Mouse (Mus musculus): Measurements from ENCODE around the gene Zmiz1.

Zmiz1 gene

DNA sequence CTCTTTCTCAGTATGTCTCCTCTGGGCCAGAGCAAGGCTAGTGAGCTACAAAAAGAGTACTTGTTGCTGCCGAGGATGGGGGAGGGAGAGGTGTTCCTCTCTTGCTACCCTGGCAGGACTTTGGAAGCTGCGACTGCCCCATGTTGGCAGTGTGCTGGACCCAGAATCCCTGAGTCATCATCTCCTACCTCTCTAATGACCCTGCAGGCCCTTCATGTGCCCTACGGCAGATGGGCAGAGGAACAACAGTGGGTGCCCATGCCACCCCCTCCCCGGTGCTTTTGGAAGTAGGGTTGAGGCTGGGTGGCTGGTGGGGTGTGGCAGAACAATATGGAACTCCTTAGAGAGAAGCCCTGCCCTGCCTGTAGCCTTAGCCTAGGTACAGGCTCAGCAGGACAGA is 61.6 kb downstream of the Zmiz1 start:
- peaks cover 28% of the 10 kb centered on the region for H3K27me3 ChIP-seq (ENCODE audit: insufficient read depth, low read length)
- H3K9me3 ChIP-seq (ENCODE audit: low read length), result no peaks in the 10 kb centered on the region
- no peaks in the 10 kb centered on the region for H3K36me3 ChIP-seq (ENCODE audit: insufficient read depth, low read length)
- H3K4me3 ChIP-seq (replicated peaks; ENCODE audit: low read length), result no peak overlapping the region
- H3K4me1 ChIP-seq (replicated peaks; ENCODE audit: low read depth, low read length), result peaks cover 25% of the 10 kb centered on the region
- TF ChIP-seq NANOG (IDR thresholded peaks at IDR 0.05; ENCODE audit: borderline replicate concordance, low read length), result no peak
- no peak for TF ChIP-seq POU5F1 (IDR thresholded peaks at IDR 0.05; ENCODE audit: borderline replicate concordance, low read length)
- TF ChIP-seq CTCF (conservative IDR thresholded peaks at IDR 0.05; ENCODE audit: low read length), result no peak

DNA sequence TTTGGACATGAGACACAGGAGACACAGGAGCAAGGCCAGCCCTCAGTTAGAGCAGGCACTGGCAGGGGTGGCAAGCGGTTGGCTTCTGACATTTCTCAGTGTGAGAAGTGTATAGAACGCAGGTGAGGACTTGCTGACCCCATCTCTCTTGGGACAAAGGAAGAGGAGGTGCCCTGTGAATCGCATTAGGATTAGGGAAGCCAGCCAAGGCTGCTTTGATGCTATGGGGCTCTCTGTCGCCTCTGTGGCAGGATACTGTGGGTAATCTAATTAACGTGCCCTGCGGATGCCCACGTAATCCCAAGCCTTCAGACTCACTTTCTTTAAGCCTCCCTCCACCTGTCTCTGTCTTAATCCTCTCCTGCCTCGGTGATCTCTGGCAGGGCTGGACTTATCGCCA is 62.0 kb downstream of the Zmiz1 start:
- H3K9me3 ChIP-seq (ENCODE audit: low read length), result no peaks in the 10 kb centered on the region
- H3K27me3 ChIP-seq (ENCODE audit: insufficient read depth, low read length), result peaks cover 28% of the 10 kb centered on the region
- peaks cover 25% of the 10 kb centered on the region for H3K4me1 ChIP-seq (replicated peaks; ENCODE audit: low read depth, low read length)
- no peak for TF ChIP-seq POU5F1 (IDR thresholded peaks at IDR 0.05; ENCODE audit: borderline replicate concordance, low read length)
- no peak for TF ChIP-seq NANOG (IDR thresholded peaks at IDR 0.05; ENCODE audit: borderline replicate concordance, low read length)
- no peak for TF ChIP-seq CTCF (conservative IDR thresholded peaks at IDR 0.05; ENCODE audit: low read length)
- no peaks in the 10 kb centered on the region for H3K36me3 ChIP-seq (ENCODE audit: insufficient read depth, low read length)
- H3K4me3 ChIP-seq (replicated peaks; ENCODE audit: low read length), result no peak overlapping the region

DNA sequence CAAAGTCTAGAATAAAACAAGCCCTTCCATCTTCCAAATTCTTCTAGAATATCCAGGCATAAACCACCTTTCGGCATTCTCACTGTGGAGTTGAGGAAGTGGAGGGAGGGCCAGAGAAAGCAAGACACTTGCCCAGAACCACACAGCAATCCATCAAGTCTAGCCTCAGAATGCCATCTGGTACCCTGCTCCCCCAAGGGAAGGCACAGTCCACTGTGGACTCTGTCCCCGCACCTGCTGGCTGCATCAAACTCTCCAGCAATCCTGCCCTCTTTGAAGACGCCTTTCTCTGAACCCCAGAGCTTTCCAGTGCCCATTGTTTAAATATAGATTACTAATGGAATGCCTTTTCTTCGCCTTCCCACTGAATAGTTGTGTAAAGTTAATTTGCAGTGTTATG is 62.5 kb downstream of the Zmiz1 start:
- Histone ChIP-seq H3K36me3 (ENCODE audit: insufficient read depth, low read length) (no peaks in the 10 kb centered on the region), H3K4me3 (replicated peaks; ENCODE audit: low read length) (no peak overlapping the region), H3K4me1 (replicated peaks; ENCODE audit: low read depth, low read length) (peaks cover 25% of the 10 kb centered on the region), H3K27me3 (ENCODE audit: insufficient read depth, low read length) (peaks cover 28% of the 10 kb centered on the region), H3K9me3 (ENCODE audit: low read length) (no peaks in the 10 kb centered on the region)
- TF ChIP-seq CTCF (conservative IDR thresholded peaks at IDR 0.05; ENCODE audit: low read length) (no peak), POU5F1 (IDR thresholded peaks at IDR 0.05; ENCODE audit: borderline replicate concordance, low read length) (no peak), NANOG (IDR thresholded peaks at IDR 0.05; ENCODE audit: borderline replicate concordance, low read length) (no peak)

DNA sequence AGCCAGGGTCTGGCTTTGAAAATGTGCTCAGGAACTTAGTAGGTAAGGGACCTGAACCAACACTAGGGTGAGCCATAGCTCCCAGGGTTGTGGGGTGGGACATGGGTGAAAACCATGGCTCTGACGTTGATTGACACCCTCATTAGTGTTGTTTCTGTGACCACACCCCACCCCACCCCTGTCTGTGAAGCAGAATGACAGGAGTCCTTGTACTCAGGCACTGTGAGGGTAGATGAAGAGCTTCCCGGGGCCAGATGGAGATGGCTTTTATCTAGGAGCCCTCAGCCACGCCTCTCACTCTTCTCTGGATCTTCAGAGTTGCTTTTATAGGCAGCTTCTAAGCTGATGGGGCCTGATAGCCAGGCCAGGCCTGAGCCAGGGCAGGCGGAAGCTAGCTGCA is 63.4 kb downstream of the Zmiz1 start:
- TF ChIP-seq POU5F1 (IDR thresholded peaks at IDR 0.05; ENCODE audit: borderline replicate concordance, low read length) (no peak), CTCF (conservative IDR thresholded peaks at IDR 0.05; ENCODE audit: low read length) (no peak), NANOG (IDR thresholded peaks at IDR 0.05; ENCODE audit: borderline replicate concordance, low read length) (no peak)
- H3K4me3 ChIP-seq (replicated peaks; ENCODE audit: low read length), result no peak overlapping the region
- no peaks in the 10 kb centered on the region for H3K36me3 ChIP-seq (ENCODE audit: insufficient read depth, low read length)
- H3K4me1 ChIP-seq (replicated peaks; ENCODE audit: low read depth, low read length), result peaks cover 16% of the 10 kb centered on the region
- H3K27me3 ChIP-seq (ENCODE audit: insufficient read depth, low read length), result peaks cover 28% of the 10 kb centered on the region
- no peaks in the 10 kb centered on the region for H3K9me3 ChIP-seq (ENCODE audit: low read length)

DNA sequence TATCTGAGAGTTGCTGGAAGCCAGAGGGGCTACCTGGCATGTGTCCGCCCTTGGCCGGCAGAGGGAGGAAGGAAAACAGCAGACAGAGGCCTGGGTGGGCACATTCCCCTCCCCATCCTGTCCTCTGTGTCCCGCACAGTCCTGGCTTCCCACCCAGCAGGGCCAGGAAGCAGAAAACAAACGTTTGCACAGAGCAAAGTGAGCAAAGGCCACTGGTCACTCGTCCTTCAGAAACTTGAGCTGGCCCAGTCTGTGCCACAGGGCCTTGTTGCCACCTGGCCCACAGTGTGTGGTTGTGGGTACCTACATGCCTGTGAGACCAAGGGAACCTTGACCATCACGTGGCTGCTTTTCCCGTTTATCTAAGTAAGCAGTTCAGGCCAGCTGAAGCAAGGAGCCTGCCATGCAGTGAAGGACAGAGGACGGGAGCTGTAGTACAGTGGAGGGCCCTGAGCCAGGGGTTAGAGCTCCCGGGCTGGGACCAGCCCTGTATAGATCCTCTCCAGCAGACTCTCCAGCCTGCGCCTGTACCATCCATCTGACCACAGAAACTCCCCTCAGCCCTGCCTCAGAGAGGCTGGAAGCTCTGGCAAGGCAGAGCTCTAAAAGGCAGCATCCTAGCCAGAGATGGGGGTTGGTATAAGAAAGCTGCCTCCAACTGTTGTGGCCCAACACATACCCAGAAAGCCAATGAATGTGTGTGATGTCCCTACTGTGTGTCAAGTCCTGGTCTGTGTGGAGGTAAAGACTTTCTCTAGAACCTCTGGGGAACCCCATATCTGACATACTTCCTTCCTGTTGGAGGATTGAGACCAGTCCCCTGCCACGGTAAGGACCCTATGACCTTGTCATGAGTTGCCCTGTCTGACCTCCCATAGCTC is 64.5 kb downstream of the Zmiz1 start:
- H3K4me1 ChIP-seq (replicated peaks; ENCODE audit: low read depth, low read length), result peaks cover 15% of the 10 kb centered on the region
- H3K9me3 ChIP-seq (ENCODE audit: low read length), result no peaks in the 10 kb centered on the region
- no peak overlapping the region for H3K4me3 ChIP-seq (replicated peaks; ENCODE audit: low read length)
- H3K27me3 ChIP-seq (ENCODE audit: insufficient read depth, low read length), result peaks cover 28% of the 10 kb centered on the region
- no peak for TF ChIP-seq NANOG (IDR thresholded peaks at IDR 0.05; ENCODE audit: borderline replicate concordance, low read length)
- TF ChIP-seq POU5F1 (IDR thresholded peaks at IDR 0.05; ENCODE audit: borderline replicate concordance, low read length), result no peak
- TF ChIP-seq CTCF (conservative IDR thresholded peaks at IDR 0.05; ENCODE audit: low read length), result no peak
- no peaks in the 10 kb centered on the region for H3K36me3 ChIP-seq (ENCODE audit: insufficient read depth, low read length)

DNA sequence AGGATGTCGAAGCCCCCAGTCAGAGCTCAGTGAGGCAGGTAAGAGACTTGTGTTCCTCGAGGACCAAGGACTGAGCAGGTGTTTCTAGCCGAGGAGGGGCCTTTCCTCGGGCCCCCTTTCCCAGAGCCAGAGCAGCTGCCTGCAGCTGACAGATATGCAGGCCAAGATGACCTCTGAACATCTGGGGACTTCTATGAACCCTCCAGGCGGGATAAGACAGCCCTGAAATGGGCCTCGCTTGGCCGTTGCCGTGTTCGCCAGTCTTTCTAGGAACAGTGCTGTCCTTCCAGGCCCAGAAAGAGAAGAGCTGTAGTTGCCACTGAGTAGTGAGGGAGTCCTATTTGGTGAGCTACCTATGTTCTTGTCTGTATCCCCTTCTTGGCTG is 65.1 kb downstream of the Zmiz1 start:
- H3K36me3 ChIP-seq (ENCODE audit: insufficient read depth, low read length), result no peaks in the 10 kb centered on the region
- H3K4me1 ChIP-seq (replicated peaks; ENCODE audit: low read depth, low read length), result peaks cover 15% of the 10 kb centered on the region
- peaks cover 28% of the 10 kb centered on the region for H3K27me3 ChIP-seq (ENCODE audit: insufficient read depth, low read length)
- no peak for TF ChIP-seq NANOG (IDR thresholded peaks at IDR 0.05; ENCODE audit: borderline replicate concordance, low read length)
- TF ChIP-seq POU5F1 (IDR thresholded peaks at IDR 0.05; ENCODE audit: borderline replicate concordance, low read length), result no peak
- TF ChIP-seq CTCF (conservative IDR thresholded peaks at IDR 0.05; ENCODE audit: low read length), result no peak
- no peak overlapping the region for H3K4me3 ChIP-seq (replicated peaks; ENCODE audit: low read length)
- H3K9me3 ChIP-seq (ENCODE audit: low read length), result no peaks in the 10 kb centered on the region

DNA sequence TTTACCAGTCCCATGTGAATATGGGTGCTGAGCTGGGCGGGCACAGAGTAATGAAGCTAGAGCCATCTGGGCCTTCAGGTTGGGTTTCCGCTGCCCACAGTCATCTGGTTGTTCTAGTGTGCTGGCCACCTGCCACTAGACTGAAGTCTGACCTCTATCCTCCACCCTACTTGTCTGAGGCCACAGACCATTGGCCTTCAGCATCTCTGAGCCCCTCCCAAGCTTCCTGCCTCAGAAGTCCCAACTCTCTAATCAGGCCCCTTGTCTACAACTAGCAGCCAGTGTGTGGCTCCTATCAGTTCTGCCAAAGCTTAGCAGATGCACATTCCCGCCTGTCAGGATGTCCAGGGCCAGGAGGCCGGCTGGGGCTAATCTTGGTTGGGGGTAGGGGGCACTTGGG is 65.9 kb downstream of the Zmiz1 start:
- Histone ChIP-seq H3K4me3 (replicated peaks; ENCODE audit: low read length) (no peak overlapping the region), H3K9me3 (ENCODE audit: low read length) (no peaks in the 10 kb centered on the region), H3K4me1 (replicated peaks; ENCODE audit: low read depth, low read length) (peaks cover 10% of the 10 kb centered on the region), H3K27me3 (ENCODE audit: insufficient read depth, low read length) (peaks cover 28% of the 10 kb centered on the region), H3K36me3 (ENCODE audit: insufficient read depth, low read length) (no peaks in the 10 kb centered on the region)
- no peak for TF ChIP-seq NANOG (IDR thresholded peaks at IDR 0.05; ENCODE audit: borderline replicate concordance, low read length)
- no peak for TF ChIP-seq POU5F1 (IDR thresholded peaks at IDR 0.05; ENCODE audit: borderline replicate concordance, low read length)
- TF ChIP-seq CTCF (conservative IDR thresholded peaks at IDR 0.05; ENCODE audit: low read length), result no peak

DNA sequence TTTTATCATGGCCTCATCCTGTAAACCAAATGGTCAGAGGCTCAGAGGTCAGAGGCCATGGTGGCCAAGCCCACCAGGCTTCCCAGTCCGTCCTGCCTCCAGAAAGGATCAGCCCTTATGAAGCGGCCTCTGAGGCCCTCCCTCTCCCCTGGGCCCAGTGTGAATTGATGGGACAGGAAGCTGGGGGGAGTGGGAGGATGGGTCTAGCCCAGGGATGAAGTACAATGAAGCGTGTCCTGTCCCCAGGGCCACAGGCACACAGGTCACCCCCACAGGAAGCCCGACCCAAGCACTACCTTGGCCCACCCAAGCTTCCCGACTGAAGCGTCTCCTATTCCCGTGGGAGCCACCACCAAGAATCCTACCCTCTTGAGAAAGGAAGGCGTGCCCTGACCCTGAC is 66.7 kb downstream of the Zmiz1 start:
- H3K4me1 ChIP-seq (replicated peaks; ENCODE audit: low read depth, low read length), result peaks cover 9% of the 10 kb centered on the region
- H3K9me3 ChIP-seq (ENCODE audit: low read length), result no peaks in the 10 kb centered on the region
- TF ChIP-seq POU5F1 (IDR thresholded peaks at IDR 0.05; ENCODE audit: borderline replicate concordance, low read length) (no peak), CTCF (conservative IDR thresholded peaks at IDR 0.05; ENCODE audit: low read length) (no peak), NANOG (IDR thresholded peaks at IDR 0.05; ENCODE audit: borderline replicate concordance, low read length) (no peak)
- no peaks in the 10 kb centered on the region for H3K36me3 ChIP-seq (ENCODE audit: insufficient read depth, low read length)
- peaks cover 22% of the 10 kb centered on the region for H3K27me3 ChIP-seq (ENCODE audit: insufficient read depth, low read length)
- H3K4me3 ChIP-seq (replicated peaks; ENCODE audit: low read length), result no peak overlapping the region
